Mouse (Mus musculus) heart, embryonic 14.5 days (tissue): ENCODE results near the gene Tcf12. TPM values are rescaled to one million over a fixed set of nuclear protein-coding genes. Genes with fewer than 3 reads are reported as not detected.

ENCODE experiments used
- ATAC-seq: fragments of 200-750 bp; cut with Nextera tagmentation; 2 replicates; pipeline ENCODE4 v1.8.0; 2017; ENCODE audit warnings: low read depth, moderate TSS enrichment; ENCODE audit not compliant: insufficient number of reproducible peaks, insufficient read depth, low FRiP score
- H3K27ac ChIP-seq, 2 experiments: fragments of 200-500 bp in 1 of 2; fragments of 300-500 bp in 1 of 2; sonication (generic) in 1 of 2; replicated peaks in 1 of 2; 2 replicates each; pipeline ENCODE4 v1.5.1; 2012 to 2014; ENCODE audit warnings: low read depth in 2 of 2, low read length in 2 of 2, control low read depth in 1 of 2, mild to moderate bottlenecking in 1 of 2, mixed read lengths in 1 of 2; ENCODE audit not compliant: control insufficient read depth in 1 of 2, insufficient read depth in 1 of 2
- H3K27me3 ChIP-seq: fragments of 300-500 bp; sonication (generic); 2 replicates; pipeline ENCODE4 v1.6.1; 2014; ENCODE audit warnings: mild to moderate bottlenecking, low read length, control low read depth; ENCODE audit not compliant: control insufficient read depth, insufficient read depth
- H3K36me3 ChIP-seq: fragments of 300-500 bp; sonication (generic); 2 replicates; pipeline ENCODE4 v1.6.1; 2014; ENCODE audit warnings: mild to moderate bottlenecking, control low read depth, low read length, mixed read lengths; ENCODE audit not compliant: control insufficient read depth, insufficient read depth
- H3K4me1 ChIP-seq, 2 experiments: fragments of 200-500 bp in 1 of 2; fragments of 300-500 bp in 1 of 2; sonication (generic) in 1 of 2; 2 replicates each; pipeline ENCODE4 v1.6.1; 2012 to 2014; ENCODE audit warnings: low read length in 2 of 2, control low read depth in 1 of 2, mixed read lengths in 1 of 2; ENCODE audit not compliant: control insufficient read depth in 2 of 2, insufficient read depth in 2 of 2
- H3K4me2 ChIP-seq: fragments of 300-500 bp; sonication (generic); 2 replicates; pipeline ENCODE4 v1.6.1; 2014; ENCODE audit warnings: mild to moderate bottlenecking, low read length
- H3K4me3 ChIP-seq, 2 experiments: fragments of 200-500 bp in 1 of 2; fragments of 300-500 bp in 1 of 2; sonication (generic) in 1 of 2; 2 replicates each; pipeline ENCODE4 v1.5.1; 2012 to 2014; ENCODE audit warnings: low read length in 2 of 2, mild to moderate bottlenecking in 2 of 2, control low read depth in 1 of 2, low read depth in 1 of 2, moderate library complexity in 1 of 2; ENCODE audit not compliant: control insufficient read depth in 1 of 2, insufficient read depth in 1 of 2
- H3K9ac ChIP-seq: fragments of 300-500 bp; sonication (generic); 2 replicates; pipeline ENCODE4 v1.6.1; 2014; ENCODE audit warnings: mild to moderate bottlenecking, low read length
- H3K9me3 ChIP-seq: fragments of 300-500 bp; sonication (generic); 2 replicates; pipeline ENCODE4 v1.6.1; 2016; ENCODE audit warnings: low read length, control low read depth; ENCODE audit not compliant: control insufficient read depth
- WGBS: fragments of 180-500 bp; shearing (Covaris S2); extraction: QIAGEN DNeasy Blood & Tissue Kit; methylation state at CpG from one replicate; pipeline ENCODE4 v1.1.7; 2014; 5-methylcytosine and 5-hydroxymethylcytosine counted together
- polyA plus RNA-seq: library from polyadenylated mRNA; unstranded; fragments of >200 nt; fragmentation: Nextera tagmentation; extraction: Ambion mirVana; gene quantifications from 2 replicates; pipeline ENCODE4 v1.2.1, GENCODE M21; 2014

Tcf12 gene
- polyA plus RNA-seq, 1 experiment from 2014 or later, result 35.9 TPM

DNA sequence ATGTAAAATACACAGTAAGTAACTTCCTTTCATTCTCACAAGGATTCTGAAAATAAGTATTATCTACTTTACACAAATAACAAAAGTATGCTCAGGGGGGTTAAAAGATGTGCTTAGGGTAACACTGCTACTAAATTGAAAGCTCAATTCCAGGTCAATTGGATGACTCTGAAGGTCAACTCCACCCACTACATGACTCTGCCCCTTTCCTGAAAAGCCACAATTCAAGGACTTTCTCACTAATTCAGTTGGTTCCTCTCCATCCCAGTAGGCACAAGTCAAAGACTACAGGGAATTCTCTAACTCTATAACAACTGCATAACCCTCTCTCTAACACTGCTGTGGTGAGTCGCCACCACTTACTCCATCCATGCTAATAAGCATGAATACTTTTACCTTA lies 8.2 kb downstream of the Tcf12 start:
- 98% methylated on average over 1 of the region's 1 CpGs for WGBS

DNA sequence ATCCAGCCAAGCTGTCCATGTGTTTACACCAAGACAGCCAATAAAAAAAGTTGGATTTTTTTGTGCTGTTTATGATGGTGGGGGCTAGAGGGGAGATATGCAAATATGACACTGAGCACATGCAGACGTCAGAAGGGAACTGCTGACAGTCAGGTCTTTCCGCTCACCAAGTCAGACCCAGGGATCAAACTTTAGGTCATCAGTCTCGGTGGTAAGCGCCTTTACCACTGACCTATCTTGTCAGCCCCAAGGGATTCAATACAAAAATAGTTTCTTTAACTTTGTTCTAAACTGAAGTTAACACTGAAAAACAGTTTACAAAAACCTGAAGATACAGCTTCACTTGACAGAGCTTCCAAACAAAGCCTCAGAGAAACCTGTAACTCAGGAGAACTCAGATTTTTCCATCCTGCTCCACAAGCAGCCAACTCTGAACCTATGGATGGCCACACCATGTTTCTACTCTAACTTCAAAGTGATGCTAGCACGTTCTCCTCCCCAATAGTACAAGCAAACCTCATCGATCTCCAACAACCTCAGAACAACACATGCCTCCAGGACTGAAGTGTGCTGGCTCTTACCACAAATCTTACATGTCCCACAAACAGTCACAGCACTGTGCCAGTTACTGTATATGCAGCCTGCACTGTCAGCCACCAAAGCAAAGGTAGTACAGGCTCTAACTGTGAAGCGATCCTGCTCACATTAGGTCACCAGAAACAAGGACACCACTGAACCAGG lies 11.6 kb downstream of the Tcf12 start:
- peaks cover 22% of the 10 kb centered on the region for H3K36me3 ChIP-seq
- no peak overlapping the region for H3K4me2 ChIP-seq
- H3K27ac ChIP-seq, result no peak overlapping the region
- ATAC-seq, result no peak
- 0 out of 4 replicates have a peak, but pooled peaks cover 0 to 2% of the 10 kb centered on the region in 2 experiments for H3K4me1 ChIP-seq
- 68% methylated on average over 7 of the region's 7 CpGs for WGBS
- no peaks in the 10 kb centered on the region for H3K9me3 ChIP-seq
- no peaks in the 10 kb centered on the region for H3K27me3 ChIP-seq
- no peak overlapping the region for H3K9ac ChIP-seq
- no peak overlapping the region for H3K4me3 ChIP-seq

More for the DNA sequence above, 8.2 kb downstream of the Tcf12 start:
- H3K4me2 ChIP-seq, result no peak overlapping the region
- no peak for ATAC-seq
- H3K27ac ChIP-seq, result no peak overlapping the region
- H3K4me3 ChIP-seq, result no peak overlapping the region
- H3K27me3 ChIP-seq, result no peaks in the 10 kb centered on the region
- H3K9me3 ChIP-seq, result no peaks in the 10 kb centered on the region
- H3K4me1 ChIP-seq, result peaks cover 0 to 9% of the 10 kb centered on the region in 2 experiments; a peak in 1 of 4 replicates
- H3K36me3 ChIP-seq, result peaks cover 30% of the 10 kb centered on the region
- no peak overlapping the region for H3K9ac ChIP-seq

DNA sequence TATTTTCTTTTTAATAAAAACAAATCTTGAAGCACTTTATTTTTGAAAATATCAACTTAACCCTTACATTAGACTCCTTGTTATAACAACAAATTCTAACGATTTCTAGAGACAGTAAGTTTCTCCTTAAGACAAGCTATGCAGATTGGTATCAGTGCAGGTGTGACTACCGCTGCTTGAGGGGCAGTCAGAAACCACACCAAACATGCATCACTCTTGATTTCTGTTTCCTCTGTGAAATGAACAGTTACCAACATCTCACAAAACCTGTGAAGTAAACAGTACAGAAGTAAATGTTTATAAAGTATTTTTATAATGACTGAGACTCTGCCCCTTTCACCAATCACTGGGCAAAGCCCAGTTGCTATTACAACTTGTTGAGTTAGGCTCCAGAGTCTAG lies 13.6 kb downstream of the Tcf12 start:
- no peak overlapping the region for H3K9ac ChIP-seq
- H3K4me1 ChIP-seq, result no peaks in the 10 kb centered on the region
- H3K27me3 ChIP-seq, result no peaks in the 10 kb centered on the region
- H3K4me2 ChIP-seq, result no peak overlapping the region
- no peak for ATAC-seq
- H3K27ac ChIP-seq, result no peak overlapping the region
- no peaks in the 10 kb centered on the region for H3K9me3 ChIP-seq
- H3K4me3 ChIP-seq, result no peak overlapping the region
- peaks cover 20% of the 10 kb centered on the region for H3K36me3 ChIP-seq
- WGBS, result 83% methylated on average over 2 of the region's 2 CpGs

DNA sequence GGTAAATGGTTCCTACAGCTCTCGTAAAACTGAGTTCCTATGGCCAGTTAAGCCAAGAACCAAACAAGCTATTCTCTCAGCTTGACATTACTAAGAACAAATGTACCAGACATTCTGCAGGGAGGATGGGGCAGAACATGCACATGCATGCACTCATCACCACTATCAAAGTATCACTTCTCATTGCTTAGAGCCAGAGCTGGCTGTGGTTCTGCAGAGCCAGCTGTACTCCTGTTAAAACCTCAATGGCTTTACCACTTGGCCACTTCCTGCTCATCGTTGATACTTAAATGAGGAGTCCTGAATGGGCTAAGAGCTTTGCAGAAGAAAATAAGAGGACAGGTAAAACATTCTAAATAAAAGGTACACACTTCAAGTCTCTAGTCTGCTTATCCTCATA lies 14.6 kb downstream of the Tcf12 start:
- H3K9me3 ChIP-seq, result no peaks in the 10 kb centered on the region
- no peak overlapping the region for H3K27ac ChIP-seq
- H3K4me1 ChIP-seq, result no peaks in the 10 kb centered on the region
- no peak overlapping the region for H3K9ac ChIP-seq
- H3K36me3 ChIP-seq, result peaks cover 11% of the 10 kb centered on the region; the same call in 1 of the 2 replicates
- no peak for ATAC-seq
- H3K4me3 ChIP-seq, result no peak overlapping the region
- H3K27me3 ChIP-seq, result no peaks in the 10 kb centered on the region
- WGBS, result 88% methylated on average over 2 of the region's 2 CpGs
- no peak overlapping the region for H3K4me2 ChIP-seq

DNA sequence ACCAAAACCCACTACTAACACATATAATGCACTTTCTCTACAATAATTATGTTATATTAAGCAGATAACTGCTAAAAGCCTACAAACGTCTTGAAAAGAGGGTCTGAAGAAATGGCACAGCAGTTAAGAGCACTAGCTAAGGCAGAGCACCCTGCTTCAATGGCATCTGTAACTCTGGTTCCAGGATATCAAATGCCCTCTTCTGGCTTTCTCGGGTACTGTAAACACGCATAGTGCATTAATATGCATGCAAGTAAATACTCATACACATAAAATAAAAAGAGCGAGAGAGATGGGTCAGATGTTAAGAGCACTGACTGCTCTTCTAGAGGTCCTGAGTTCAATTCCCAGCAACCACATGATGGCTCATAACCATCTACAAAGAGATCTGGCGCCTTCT lies 17.0 kb downstream of the Tcf12 start:
- no peaks in the 10 kb centered on the region for H3K4me1 ChIP-seq
- ATAC-seq, result no peak
- H3K4me2 ChIP-seq, result no peak overlapping the region
- H3K36me3 ChIP-seq, result peaks cover 5% of the 10 kb centered on the region; the same call in 1 of the 2 replicates
- WGBS, result 87% methylated on average over 5 of the region's 5 CpGs
- no peak overlapping the region for H3K9ac ChIP-seq
- H3K4me3 ChIP-seq, result no peak overlapping the region
- H3K9me3 ChIP-seq, result no peaks in the 10 kb centered on the region
- H3K27me3 ChIP-seq, result no peaks in the 10 kb centered on the region
- H3K27ac ChIP-seq, result no peak overlapping the region

DNA sequence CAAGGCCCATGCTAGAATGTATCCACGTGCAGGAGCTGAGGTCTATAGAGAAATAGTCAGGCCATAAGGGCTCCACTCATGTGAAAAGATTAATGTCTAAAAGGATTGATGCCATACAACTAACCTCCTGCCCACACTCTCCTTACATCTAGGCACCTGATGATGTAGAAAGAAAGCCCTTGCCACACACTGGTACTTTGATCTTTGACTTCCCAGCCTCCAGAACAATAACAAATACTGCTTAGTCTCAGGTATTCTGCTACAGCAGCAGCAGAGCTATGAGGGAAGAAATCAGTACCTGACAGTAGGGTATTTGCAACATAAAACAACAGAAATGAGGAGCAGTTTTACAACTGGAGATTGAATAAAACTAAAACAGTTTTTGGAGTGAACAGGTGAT lies 19.5 kb downstream of the Tcf12 start:
- Histone ChIP-seq H3K9me3 (no peaks in the 10 kb centered on the region), H3K27me3 (no peaks in the 10 kb centered on the region), H3K4me1 (no peaks in the 10 kb centered on the region), H3K27ac (no peak overlapping the region), H3K9ac (no peak overlapping the region), H3K36me3 (peaks cover 4% of the 10 kb centered on the region; the same call in 1 of the 2 replicates), H3K4me2 (no peak overlapping the region), H3K4me3 (no peak overlapping the region)
- ATAC-seq, result no peak
- WGBS, result 82% methylated on average over 1 of the region's 1 CpGs

DNA sequence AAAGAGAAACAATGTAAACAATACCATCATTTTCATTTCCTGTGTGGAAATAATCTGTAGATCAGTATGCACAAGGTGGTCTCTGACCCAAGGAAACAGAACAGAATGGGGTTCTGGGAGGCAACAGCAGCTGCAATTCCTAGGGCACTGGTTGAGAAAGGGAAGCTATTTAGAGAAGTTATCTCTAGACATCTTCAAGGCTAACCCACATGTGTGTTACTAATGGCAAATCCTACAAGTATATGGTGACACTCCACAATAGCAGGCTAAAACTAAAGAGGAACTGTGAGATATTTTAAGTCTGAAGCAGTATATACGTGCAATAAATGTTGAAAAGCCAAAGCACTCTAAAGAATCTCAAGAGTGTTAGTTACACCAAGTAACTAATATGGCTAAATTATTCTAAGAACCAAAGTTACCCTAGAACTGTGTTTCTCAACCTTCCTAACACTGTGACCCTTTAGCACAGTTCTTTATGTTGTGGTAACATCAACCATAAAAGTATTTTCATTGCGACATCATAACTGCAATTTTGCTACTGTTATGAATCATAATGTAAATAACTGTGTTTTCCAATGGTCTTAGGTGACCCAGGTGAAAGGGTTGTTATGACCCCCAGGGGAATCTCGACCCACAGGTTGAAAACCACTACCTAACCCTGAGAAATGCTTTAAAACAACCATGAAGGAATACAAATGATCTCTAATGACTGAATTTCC lies 22.6 kb downstream of the Tcf12 start:
- peaks cover 3 to 11% of the 10 kb centered on the region in 2 experiments; a peak in 3 of 4 replicates for H3K4me1 ChIP-seq
- no peaks in the 10 kb centered on the region for H3K36me3 ChIP-seq
- no peak overlapping the region for H3K4me2 ChIP-seq
- ATAC-seq, result no peak
- H3K9ac ChIP-seq, result no peak overlapping the region
- no peaks in the 10 kb centered on the region for H3K27me3 ChIP-seq
- H3K4me3 ChIP-seq, result no peak overlapping the region
- 87% methylated on average over 3 of the region's 3 CpGs for WGBS
- no peaks in the 10 kb centered on the region for H3K9me3 ChIP-seq
- H3K27ac ChIP-seq, result no peak overlapping the region
